Mouse (Mus musculus) neural tube, embryonic 14.5 days (tissue): Measurements from ENCODE around the gene Cyp2w1. TPM values are rescaled to one million over a fixed set of nuclear protein-coding genes. Genes with fewer than 3 reads are reported as not detected.
"Not testable (repeated sequence)": the region's sequence is repeated elsewhere in the genome, so short reads cannot be mapped to it uniquely, and the experiment has no call there.

ENCODE experiments used
- ATAC-seq: fragments of 200-750 bp; cut with Nextera tagmentation; 2 replicates; pipeline ENCODE4 v1.8.0; 2017; ENCODE audit warnings: low read depth, mild to moderate bottlenecking, moderate TSS enrichment, moderate library complexity
- H3K27ac ChIP-seq: fragments of 300-500 bp; sonication (generic); 2 replicates; pipeline ENCODE4 v1.5.1; 2014; ENCODE audit warnings: low read depth, mild to moderate bottlenecking, control low read depth, low read length, moderate library complexity, mixed read lengths
- H3K27me3 ChIP-seq: fragments of 300-500 bp; sonication (generic); 2 replicates; pipeline ENCODE4 v1.6.1; 2014; ENCODE audit warnings: low read length; ENCODE audit not compliant: control insufficient read depth, insufficient read depth
- H3K36me3 ChIP-seq: fragments of 300-500 bp; sonication (generic); 2 replicates; pipeline ENCODE4 v1.6.1; 2014; ENCODE audit warnings: low read length, mixed read lengths; ENCODE audit not compliant: control insufficient read depth, insufficient read depth
- H3K4me1 ChIP-seq: fragments of 300-500 bp; sonication (generic); 2 replicates; pipeline ENCODE4 v1.6.1; 2014; ENCODE audit warnings: low read length; ENCODE audit not compliant: control insufficient read depth, insufficient read depth
- H3K4me2 ChIP-seq: fragments of 300-500 bp; sonication (generic); 2 replicates; pipeline ENCODE4 v1.6.1; 2014; ENCODE audit warnings: mild to moderate bottlenecking, low read depth, low read length, control low read depth
- H3K4me3 ChIP-seq: fragments of 300-500 bp; sonication (generic); 2 replicates; pipeline ENCODE4 v1.5.1; 2014; ENCODE audit warnings: low read depth, low read length, control low read depth, mixed read lengths
- H3K9ac ChIP-seq: fragments of 300-500 bp; sonication (generic); replicated peaks from 2 replicates; pipeline ENCODE4 v1.6.1; 2014; ENCODE audit warnings: low read depth, mild to moderate bottlenecking, control low read depth, low read length, mixed read lengths
- H3K9me3 ChIP-seq: fragments of 300-500 bp; sonication (generic); 2 replicates; pipeline ENCODE4 v1.6.1; 2016; ENCODE audit warnings: low read length; ENCODE audit not compliant: control insufficient read depth
- WGBS: fragments of 180-500 bp; shearing (Covaris S2); extraction: QIAGEN DNeasy Blood & Tissue Kit; methylation state at CpG from one replicate; pipeline ENCODE4 v1.1.7; 2014; 5-methylcytosine and 5-hydroxymethylcytosine counted together
- polyA plus RNA-seq: library from polyadenylated mRNA; unstranded; fragments of >200 nt; fragmentation: Nextera tagmentation; extraction: Ambion mirVana; gene quantifications from 2 replicates; pipeline ENCODE4 v1.2.1, GENCODE M21; 2014

Gene Cyp2w1
- polyA plus RNA-seq, 1 experiment from 2014 or later: not detected

GRCm38 (mm10) chr5:139383234-139383633, 30.8 kb downstream of the Cyp2w1 start:
- no peaks in the 10 kb centered on the region for H3K27me3 ChIP-seq
- 76% methylated on average over 9 of the region's 9 CpGs for WGBS
- H3K4me1 ChIP-seq: peaks cover 13% of the 10 kb centered on the region
- no peak overlapping the region for H3K4me3 ChIP-seq
- ATAC-seq: no peak
- H3K9me3 ChIP-seq: no peaks in the 10 kb centered on the region
- no peaks in the 10 kb centered on the region for H3K36me3 ChIP-seq
- H3K4me2 ChIP-seq: no peak overlapping the region
- H3K27ac ChIP-seq: peak overlapping the region; percentile 45; the same call in 1 of the 2 replicates
- 0 out of 2 replicates have a peak overlapping the region, but pooled peaks have one; percentile 13 for H3K9ac ChIP-seq

- WGBS: 79% methylated on average over 10 of the region's 10 CpGs
- H3K4me2 ChIP-seq: no peak overlapping the region
- ATAC-seq: no peak
- no peak overlapping the region for H3K4me3 ChIP-seq
- H3K27me3 ChIP-seq: no peaks in the 10 kb centered on the region
- H3K4me1 ChIP-seq: peaks cover 21% of the 10 kb centered on the region
- no peak overlapping the region for H3K9ac ChIP-seq
- H3K9me3 ChIP-seq: no peaks in the 10 kb centered on the region
- no peaks in the 10 kb centered on the region for H3K36me3 ChIP-seq
- no peak overlapping the region for H3K27ac ChIP-seq
Measured at GRCm38 (mm10) chr5:139384531-139384930, 32.1 kb downstream of the Cyp2w1 start.

- Histone ChIP-seq H3K9ac (no peak overlapping the region), H3K27me3 (no peaks in the 10 kb centered on the region), H3K4me3 (no peak overlapping the region), H3K4me1 (peaks cover 17% of the 10 kb centered on the region), H3K36me3 (no peaks in the 10 kb centered on the region), H3K4me2 (no peak overlapping the region), H3K27ac (no peak overlapping the region), H3K9me3 (no peaks in the 10 kb centered on the region)
- 94% methylated on average over 5 of the region's 5 CpGs for WGBS
- ATAC-seq: no peak
Measured at GRCm38 (mm10) chr5:139386047-139386446, 33.6 kb downstream of the Cyp2w1 start.

- 73% methylated on average over 10 of the region's 10 CpGs for WGBS
- Histone ChIP-seq H3K4me2 (no peak overlapping the region), H3K4me1 (peaks cover 17% of the 10 kb centered on the region), H3K9me3 (no peaks in the 10 kb centered on the region), H3K27me3 (no peaks in the 10 kb centered on the region), H3K36me3 (no peaks in the 10 kb centered on the region), H3K27ac (0 out of 2 replicates have a peak overlapping the region, but pooled peaks have one; percentile 6), H3K9ac (no peak overlapping the region), H3K4me3 (no peak overlapping the region)
- ATAC-seq: no peak
Measured at GRCm38 (mm10) chr5:139387329-139388194, 35.1 kb downstream of the Cyp2w1 start.

- H3K9ac ChIP-seq: no peak overlapping the region
- 0 out of 2 replicates have a peak overlapping the region, but pooled peaks have one; percentile 6 for H3K27ac ChIP-seq
- WGBS: 53% methylated on average over 4 of the region's 4 CpGs
- H3K4me2 ChIP-seq: no peak overlapping the region
- H3K4me1 ChIP-seq: peaks cover 17% of the 10 kb centered on the region
- ATAC-seq: no peak
- H3K9me3 ChIP-seq: no peaks in the 10 kb centered on the region
- H3K27me3 ChIP-seq: no peaks in the 10 kb centered on the region
- no peak overlapping the region for H3K4me3 ChIP-seq
- H3K36me3 ChIP-seq: no peaks in the 10 kb centered on the region
Measured at GRCm38 (mm10) chr5:139388195-139388570, 35.8 kb downstream of the Cyp2w1 start.

GRCm38 (mm10) chr5:139388694-139389675, 36.6 kb downstream of the Cyp2w1 start:
- 0 out of 2 replicates have a peak, but pooled peaks have one; percentile 8 for ATAC-seq
- H3K27me3 ChIP-seq: no peaks in the 10 kb centered on the region
- H3K4me2 ChIP-seq: no peak overlapping the region
- H3K36me3 ChIP-seq: no peaks in the 10 kb centered on the region
- no peak overlapping the region for H3K9ac ChIP-seq
- no peak overlapping the region for H3K4me3 ChIP-seq
- 69% methylated on average over 17 of the region's 17 CpGs for WGBS
- no peaks in the 10 kb centered on the region for H3K9me3 ChIP-seq
- peaks cover 17% of the 10 kb centered on the region for H3K4me1 ChIP-seq
- peak overlapping the region; percentile 66 for H3K27ac ChIP-seq

- Histone ChIP-seq H3K27ac (peak overlapping the region; percentile 66; the same call in 1 of the 2 replicates), H3K27me3 (no peaks in the 10 kb centered on the region), H3K4me3 (no peak overlapping the region), H3K4me2 (no peak overlapping the region), H3K4me1 (peaks cover 17% of the 10 kb centered on the region), H3K9ac (no peak overlapping the region), H3K9me3 (no peaks in the 10 kb centered on the region), H3K36me3 (no peaks in the 10 kb centered on the region)
- peak; percentile 36; the same call in 1 of the 2 replicates for ATAC-seq
- WGBS: 22% methylated on average over 6 of the region's 6 CpGs
Measured at GRCm38 (mm10) chr5:139389676-139390061, 37.3 kb downstream of the Cyp2w1 start.

GRCm38 (mm10) chr5:139390324-139391119, 38.1 kb downstream of the Cyp2w1 start:
- WGBS: 83% methylated on average over 5 of the region's 5 CpGs
- H3K27me3 ChIP-seq, H3K9ac ChIP-seq, H3K36me3 ChIP-seq, H3K4me2 ChIP-seq, H3K9me3 ChIP-seq, ATAC-seq, H3K4me3 ChIP-seq: not testable (repeated sequence)
- peaks cover 17% of the 10 kb centered on the region for H3K4me1 ChIP-seq
- peak overlapping the region; percentile 39 for H3K27ac ChIP-seq
